Mouse (Mus musculus) megakaryocyte, embryonic 14.5 days (primary cell): Measurements from ENCODE around the gene Tmem131l. TPM values are rescaled to one million over a fixed set of nuclear protein-coding genes. Genes with fewer than 3 reads are reported as not detected.
"Not testable (repeated sequence)": the region's sequence is repeated elsewhere in the genome, so short reads cannot be mapped to it uniquely, and the experiment has no call there.

Experiments
- H3K27me3 ChIP-seq: replicated peaks from 2 replicates; pipeline ENCODE3; 2012; ENCODE audit warnings: inconsistent platforms
- H3K36me3 ChIP-seq: replicated peaks from 2 replicates; pipeline ENCODE3; 2012; ENCODE audit warnings: low read length, inconsistent platforms, mixed read lengths
- H3K4me1 ChIP-seq: 2 replicates; pipeline ENCODE4 v1.6.1; 2012; ENCODE audit warnings: inconsistent platforms
- H3K4me3 ChIP-seq: replicated peaks from 2 replicates; pipeline ENCODE3; 2012; ENCODE audit warnings: moderate library complexity, mild to moderate bottlenecking, inconsistent platforms
- H3K9me3 ChIP-seq: 2 replicates; pipeline ENCODE4 v1.6.1; 2012; ENCODE audit warnings: inconsistent platforms
- FLI1 ChIP-seq: IDR thresholded peaks from 2 replicates; pipeline ENCODE4 v1.6.1; 2012; ENCODE audit warnings: low read length, inconsistent platforms, mixed read lengths
- GATA1 ChIP-seq: IDR thresholded peaks from 3 replicates; pipeline ENCODE4 v1.6.1; 2012; ENCODE audit warnings: mixed read lengths, low read length, inconsistent platforms, borderline replicate concordance
- polyA plus RNA-seq: library from polyadenylated mRNA; stranded (reverse); fragments of >175 nt; gene quantifications from 2 replicates; pipeline ENCODE4 v1.2.3, GENCODE M21; 2012; ENCODE audit warnings: low replicate concordance; ENCODE audit not compliant: insufficient read depth

Tmem131l gene
- polyA plus RNA-seq, 1 experiment = 75.9 TPM

GRCm38 (mm10) chr3:83900756-83901373, 139.1 kb downstream of the Tmem131l start:
- H3K36me3 ChIP-seq = peaks cover 100% of the 10 kb centered on the region
- peaks cover 43% of the 10 kb centered on the region for H3K4me1 ChIP-seq
- TF ChIP-seq GATA1 (no peak), FLI1 (no peak)
- no peak overlapping the region for H3K4me3 ChIP-seq
- no peaks in the 10 kb centered on the region for H3K9me3 ChIP-seq
- no peaks in the 10 kb centered on the region for H3K27me3 ChIP-seq

GRCm38 (mm10) chr3:83899556-83899955, 140.4 kb downstream of the Tmem131l start:
- Histone ChIP-seq H3K27me3 (no peaks in the 10 kb centered on the region), H3K36me3 (peaks cover 97% of the 10 kb centered on the region), H3K9me3 (no peaks in the 10 kb centered on the region), H3K4me1 (peaks cover 33% of the 10 kb centered on the region), H3K4me3 (no peak overlapping the region)
- TF ChIP-seq GATA1 = no peak
- no peak for TF ChIP-seq FLI1

GRCm38 (mm10) chr3:83898246-83898645, 141.7 kb downstream of the Tmem131l start:
- no peak overlapping the region for H3K4me3 ChIP-seq
- peaks cover 91% of the 10 kb centered on the region for H3K36me3 ChIP-seq
- H3K9me3 ChIP-seq = no peaks in the 10 kb centered on the region
- no peaks in the 10 kb centered on the region for H3K27me3 ChIP-seq
- no peak for TF ChIP-seq GATA1
- TF ChIP-seq FLI1 = no peak
- peaks cover 29% of the 10 kb centered on the region for H3K4me1 ChIP-seq

GRCm38 (mm10) chr3:83895811-83896210, 144.2 kb downstream of the Tmem131l start:
- Histone ChIP-seq H3K4me3 (no peak overlapping the region), H3K9me3 (peaks cover 9% of the 10 kb centered on the region), H3K36me3 (peaks cover 80% of the 10 kb centered on the region), H3K27me3 (no peaks in the 10 kb centered on the region), H3K4me1 (peaks cover 25% of the 10 kb centered on the region)
- TF ChIP-seq GATA1 = no peak
- TF ChIP-seq FLI1 = no peak

GRCm38 (mm10) chr3:83895111-83895510, 144.9 kb downstream of the Tmem131l start:
- peaks cover 74% of the 10 kb centered on the region for H3K36me3 ChIP-seq
- TF ChIP-seq FLI1 (no peak), GATA1 (no peak)
- peaks cover 19% of the 10 kb centered on the region for H3K4me1 ChIP-seq
- H3K9me3 ChIP-seq = peaks cover 10% of the 10 kb centered on the region
- no peak overlapping the region for H3K4me3 ChIP-seq
- peaks cover 3% of the 10 kb centered on the region for H3K27me3 ChIP-seq

GRCm38 (mm10) chr3:83885163-83885562, 154.8 kb downstream of the Tmem131l start:
- no peaks in the 10 kb centered on the region for H3K9me3 ChIP-seq
- peaks cover 12% of the 10 kb centered on the region for H3K27me3 ChIP-seq
- no peak overlapping the region for H3K4me3 ChIP-seq
- H3K36me3 ChIP-seq = no peaks in the 10 kb centered on the region
- no peaks in the 10 kb centered on the region; the same call in 1 of the 2 replicates for H3K4me1 ChIP-seq
- TF ChIP-seq GATA1 (no peak), FLI1 (no peak)

GRCm38 (mm10) chr3:83879261-83880050, 160.5 kb downstream of the Tmem131l start:
- H3K4me1 ChIP-seq, H3K9me3 ChIP-seq, H3K4me3 ChIP-seq, H3K27me3 ChIP-seq, H3K36me3 ChIP-seq: not testable (repeated sequence)

GRCm38 (mm10) chr3:83878801-83879200, 161.2 kb downstream of the Tmem131l start:
- Histone ChIP-seq H3K4me1 (peaks cover 3% of the 10 kb centered on the region), H3K27me3 (peaks cover 2% of the 10 kb centered on the region), H3K9me3 (peaks cover 7% of the 10 kb centered on the region), H3K36me3 (no peaks in the 10 kb centered on the region), H3K4me3 (no peak overlapping the region)
- no peak for TF ChIP-seq FLI1
- TF ChIP-seq GATA1 = no peak

- Histone ChIP-seq H3K36me3 (no peaks in the 10 kb centered on the region), H3K4me1 (peaks cover 3% of the 10 kb centered on the region; the same call in 1 of the 2 replicates), H3K9me3 (peaks cover 14% of the 10 kb centered on the region), H3K27me3 (peaks cover 2% of the 10 kb centered on the region), H3K4me3 (no peak overlapping the region)
- TF ChIP-seq FLI1 (no peak), GATA1 (no peak)
Observed at GRCm38 (mm10) chr3:83876299-83876698, 163.7 kb downstream of the Tmem131l start.

- H3K4me1 ChIP-seq, H3K4me3 ChIP-seq, H3K36me3 ChIP-seq, H3K27me3 ChIP-seq: not testable (repeated sequence)
- H3K9me3 ChIP-seq = peaks cover 14% of the 10 kb centered on the region
Observed at GRCm38 (mm10) chr3:83875078-83875477, 164.9 kb downstream of the Tmem131l start.

GRCm38 (mm10) chr3:83872853-83873252, 167.1 kb downstream of the Tmem131l start:
- H3K4me1 ChIP-seq, H3K27me3 ChIP-seq, H3K4me3 ChIP-seq, H3K36me3 ChIP-seq: not testable (repeated sequence)
- peaks cover 14% of the 10 kb centered on the region for H3K9me3 ChIP-seq

- peaks cover 14% of the 10 kb centered on the region for H3K9me3 ChIP-seq
- H3K4me1 ChIP-seq, H3K27me3 ChIP-seq, H3K4me3 ChIP-seq, H3K36me3 ChIP-seq: not testable (repeated sequence)
Observed at GRCm38 (mm10) chr3:83871962-83872361, 168.0 kb downstream of the Tmem131l start.

GRCm38 (mm10) chr3:83871559-83871958, 168.4 kb downstream of the Tmem131l start:
- H3K36me3 ChIP-seq, H3K4me3 ChIP-seq, H3K27me3 ChIP-seq, H3K4me1 ChIP-seq: not testable (repeated sequence)
- peaks cover 14% of the 10 kb centered on the region for H3K9me3 ChIP-seq
